Mouse (Mus musculus): ENCODE measurements around the gene Ccdc13.

GRCm38 (mm10) chr9:121847842-121848241 is 8.6 kb upstream of the Ccdc13 start:
- TF ChIP-seq EP300 (IDR thresholded peaks at IDR 0.05; ENCODE audit: low read depth) (no peak), CTCF (IDR thresholded peaks at IDR 0.05; ENCODE audit: low read depth) (no peak)
